Mouse (Mus musculus) liver, embryonic 14.5 days (tissue): ENCODE data around the gene Syt9. TPM values are rescaled to one million over a fixed set of nuclear protein-coding genes. Genes with fewer than 3 reads are reported as not detected.

Source experiments
- ATAC-seq: fragments of 200-750 bp; cut with Nextera tagmentation; 2 replicates; pipeline ENCODE4 v1.8.0; 2017; ENCODE audit warnings: moderate number of reproducible peaks, mild to moderate bottlenecking, moderate library complexity; ENCODE audit not compliant: insufficient read depth
- DNase-seq, 3 experiments: peaks; one replicate each; pipeline ENCODE4 v3.0.0-alpha.2; 2012 to 2013; ENCODE audit warnings: low read depth in 3 of 3, low spot score in 3 of 3
- H3K27ac ChIP-seq: fragments of 300-500 bp; sonication (generic); 2 replicates; pipeline ENCODE4 v1.5.1; 2014; ENCODE audit warnings: moderate library complexity, mild to moderate bottlenecking, control low read depth, inconsistent platforms
- H3K27me3 ChIP-seq: fragments of 300-500 bp; sonication (generic); 2 replicates; pipeline ENCODE4 v1.6.1; 2014; ENCODE audit warnings: mild to moderate bottlenecking, low read length, moderate library complexity; ENCODE audit not compliant: control insufficient read depth, insufficient read depth
- H3K36me3 ChIP-seq: fragments of 300-500 bp; sonication (generic); replicated peaks from 2 replicates; pipeline ENCODE4 v1.6.1; 2014; ENCODE audit warnings: low read depth; ENCODE audit not compliant: control insufficient read depth, insufficient read depth
- H3K4me1 ChIP-seq, 2 experiments: fragments of 200-500 bp in 1 of 2; fragments of 300-500 bp in 1 of 2; sonication (generic) in 1 of 2; replicated peaks; 2 replicates each; pipeline ENCODE4 v1.6.1; 2012 to 2014; ENCODE audit warnings: antibody characterized with exemption in 1 of 2, inconsistent platforms in 1 of 2, low read length in 1 of 2; ENCODE audit not compliant: control insufficient read depth in 2 of 2, insufficient read depth in 2 of 2
- H3K4me2 ChIP-seq: fragments of 300-500 bp; sonication (generic); 2 replicates; pipeline ENCODE4 v1.6.1; 2014; ENCODE audit warnings: low read depth, mild to moderate bottlenecking, control low read depth, moderate library complexity
- H3K4me3 ChIP-seq, 2 experiments: fragments of 200-500 bp in 1 of 2; fragments of 300-500 bp in 1 of 2; sonication (generic) in 1 of 2; 2 replicates each; pipeline ENCODE4 v1.5.1; 2012 to 2014; ENCODE audit warnings: low read depth in 2 of 2, low read length in 2 of 2, mild to moderate bottlenecking in 2 of 2, control low read depth in 1 of 2, inconsistent platforms in 1 of 2, moderate library complexity in 1 of 2; ENCODE audit not compliant: insufficient read depth in 1 of 2
- H3K9ac ChIP-seq: fragments of 300-500 bp; sonication (generic); replicated peaks from 2 replicates; pipeline ENCODE4 v1.6.1; 2014; ENCODE audit warnings: mild to moderate bottlenecking, control low read depth, moderate library complexity
- H3K9me3 ChIP-seq: fragments of 300-500 bp; sonication (generic); 2 replicates; pipeline ENCODE4 v1.6.1; 2016; ENCODE audit warnings: low read length, mixed read lengths; ENCODE audit not compliant: control insufficient read depth
- CTCF ChIP-seq: IDR thresholded peaks from 2 replicates; pipeline ENCODE4 v1.5.1; 2016; ENCODE audit warnings: antibody characterized with exemption, low read depth, control low read depth
- EP300 ChIP-seq: IDR thresholded peaks from 2 replicates; pipeline ENCODE4 v1.6.1; 2016; ENCODE audit warnings: antibody characterized with exemption, low read depth
- WGBS: fragments of 180-500 bp; shearing (Covaris S2); extraction: QIAGEN DNeasy Blood & Tissue Kit; methylation state at CpG from one replicate; pipeline ENCODE4 v1.1.7; 2014; ENCODE audit not compliant: insufficient replicate concordance; 5-methylcytosine and 5-hydroxymethylcytosine counted together
- polyA plus RNA-seq, 2 experiments: library from polyadenylated mRNA; depleted of rRNA in 1 of 2; stranded (reverse) in 1 of 2; unstranded in 1 of 2; fragments of >200 nt; fragmentation: Nextera tagmentation in 1 of 2; extraction: Ambion mirVana in 1 of 2; gene quantifications; 2 replicates each; pipeline versions ENCODE4 v1.2.1 to v1.2.3; 2012 to 2014

Syt9 gene
- polyA plus RNA-seq, 2 experiments = 0.13 to 0.16 TPM

GRCm38 (mm10) chr7:107349201-107349600 is 21.3 kb upstream of the Syt9 start:
- Histone ChIP-seq H3K36me3 (no peaks in the 10 kb centered on the region), H3K4me3 (no peak overlapping the region), H3K27ac (no peak overlapping the region), H3K9ac (no peak overlapping the region), H3K9me3 (no peaks in the 10 kb centered on the region), H3K4me2 (no peak overlapping the region), H3K4me1 (no peaks in the 10 kb centered on the region), H3K27me3 (no peaks in the 10 kb centered on the region)
- TF ChIP-seq CTCF (no peak), EP300 (no peak)
- WGBS = 54% methylated on average over 1 of the region's 1 CpGs
- DNase-seq = no peak
- no peak for ATAC-seq

- TF ChIP-seq EP300 = no peak
- no peak for TF ChIP-seq CTCF
- Histone ChIP-seq H3K9ac (no peak overlapping the region), H3K27ac (no peak overlapping the region), H3K4me2 (no peak overlapping the region), H3K27me3 (no peaks in the 10 kb centered on the region), H3K4me1 (no peaks in the 10 kb centered on the region), H3K36me3 (no peaks in the 10 kb centered on the region), H3K9me3 (no peaks in the 10 kb centered on the region), H3K4me3 (no peak overlapping the region)
- 66% methylated on average over 3 of the region's 3 CpGs for WGBS
- no peak for DNase-seq
- no peak for ATAC-seq
These were observed 8.4 kb upstream of the Syt9 start for GRCm38 (mm10) chr7:107362153-107362552.

- Histone ChIP-seq H3K9ac (no peak overlapping the region), H3K27ac (no peak overlapping the region), H3K4me1 (no peaks in the 10 kb centered on the region), H3K9me3 (no peaks in the 10 kb centered on the region), H3K4me2 (no peak overlapping the region), H3K36me3 (no peaks in the 10 kb centered on the region), H3K4me3 (no peak overlapping the region), H3K27me3 (no peaks in the 10 kb centered on the region)
- TF ChIP-seq CTCF (no peak), EP300 (no peak)
- ATAC-seq (no peak), DNase-seq (no peak)
- WGBS = 45% methylated on average over 3 of the region's 3 CpGs
These were observed 7.9 kb upstream of the Syt9 start for GRCm38 (mm10) chr7:107362634-107363033.

GRCm38 (mm10) chr7:107371126-107371920 is 795 bp downstream of the Syt9 start:
- H3K27ac ChIP-seq = no peak overlapping the region
- H3K4me3 ChIP-seq = peak overlapping the region in 1 of 2 experiments; percentile 48; a peak in 2 of 4 replicates
- H3K27me3 ChIP-seq = peaks cover 28% of the 10 kb centered on the region
- no peaks in the 10 kb centered on the region for H3K4me1 ChIP-seq
- ATAC-seq (no peak), DNase-seq (no peak)
- TF ChIP-seq CTCF (no peak), EP300 (no peak)
- H3K9me3 ChIP-seq = no peaks in the 10 kb centered on the region
- no peak overlapping the region for H3K9ac ChIP-seq
- 4% methylated on average over 45 of the region's 45 CpGs for WGBS
- peak overlapping the region; percentile 58 for H3K4me2 ChIP-seq
- no peaks in the 10 kb centered on the region for H3K36me3 ChIP-seq

GRCm38 (mm10) chr7:107380562-107380961 is 10.0 kb downstream of the Syt9 start:
- Histone ChIP-seq H3K27me3 (no peaks in the 10 kb centered on the region), H3K9me3 (no peaks in the 10 kb centered on the region)
- WGBS = 66% methylated on average over 5 of the region's 5 CpGs

More at GRCm38 (mm10) chr7:107380562-107380961, 10.0 kb downstream of the Syt9 start:
- H3K27ac ChIP-seq = no peak overlapping the region
- H3K4me1 ChIP-seq = no peaks in the 10 kb centered on the region
- H3K36me3 ChIP-seq = no peaks in the 10 kb centered on the region
- TF ChIP-seq CTCF (no peak), EP300 (no peak)
- no peak overlapping the region for H3K9ac ChIP-seq
- no peak for DNase-seq
- H3K4me3 ChIP-seq = no peak overlapping the region
- H3K4me2 ChIP-seq = no peak overlapping the region
- no peak for ATAC-seq
